Mouse (Mus musculus): ENCODE results near the gene Zbtb16. TPM values are rescaled to one million over a fixed set of nuclear protein-coding genes. Genes with fewer than 3 reads are reported as not detected.

The Zbtb16 gene
- polyA plus RNA-seq, 1 experiment from 2014 or later: 3.0 TPM

- no peaks in the 10 kb centered on the region for H3K36me3 ChIP-seq (replicated peaks; ENCODE audit: control insufficient read depth, insufficient read depth, low read depth, low read length)
- DNase-seq (ENCODE audit: low spot score) (no peak), ATAC-seq (replicated peaks; ENCODE audit: insufficient number of reproducible peaks, low FRiP score, low TSS enrichment, low read depth) (no peak)
- H3K4me3 ChIP-seq (ENCODE audit: low read depth, low read length): no peak overlapping the region
- 86% methylated on average over 10 of the region's 10 CpGs for WGBS
- H3K9ac ChIP-seq (replicated peaks; ENCODE audit: low read length): no peak overlapping the region
- H3K27ac ChIP-seq (replicated peaks; ENCODE audit: low read depth, low read length): no peak overlapping the region
- H3K4me1 ChIP-seq (ENCODE audit: control insufficient read depth, insufficient read depth, low read length): peaks cover 4% of the 10 kb centered on the region; the same call in 1 of the 2 replicates
- no peaks in the 10 kb centered on the region for H3K9me3 ChIP-seq (replicated peaks; ENCODE audit: control insufficient read depth, low read length)
- no peaks in the 10 kb centered on the region for H3K27me3 ChIP-seq (ENCODE audit: control insufficient read depth, insufficient read depth, low read length)
- H3K4me2 ChIP-seq (ENCODE audit: low read depth, low read length): no peak overlapping the region
Measured at GRCm38 (mm10) chr9:48669672-48670071, 166.3 kb downstream of the Zbtb16 start.

- H3K9ac ChIP-seq (replicated peaks; ENCODE audit: low read length): no peak overlapping the region
- no peaks in the 10 kb centered on the region for H3K27me3 ChIP-seq (ENCODE audit: control insufficient read depth, insufficient read depth, low read length)
- no peak overlapping the region for H3K4me3 ChIP-seq (ENCODE audit: low read depth, low read length)
- H3K27ac ChIP-seq (replicated peaks; ENCODE audit: low read depth, low read length): no peak overlapping the region
- DNase-seq (ENCODE audit: low spot score) (no peak), ATAC-seq (replicated peaks; ENCODE audit: insufficient number of reproducible peaks, low FRiP score, low TSS enrichment, low read depth) (no peak)
- H3K4me1 ChIP-seq (ENCODE audit: control insufficient read depth, insufficient read depth, low read length): no peaks in the 10 kb centered on the region; the same call in 1 of the 2 replicates
- H3K36me3 ChIP-seq (replicated peaks; ENCODE audit: control insufficient read depth, insufficient read depth, low read depth, low read length): no peaks in the 10 kb centered on the region
- 93% methylated on average over 3 of the region's 3 CpGs for WGBS
- H3K9me3 ChIP-seq (replicated peaks; ENCODE audit: control insufficient read depth, low read length): no peaks in the 10 kb centered on the region
- H3K4me2 ChIP-seq (ENCODE audit: low read depth, low read length): no peak overlapping the region
Measured at GRCm38 (mm10) chr9:48666702-48667101, 169.3 kb downstream of the Zbtb16 start.

DNA sequence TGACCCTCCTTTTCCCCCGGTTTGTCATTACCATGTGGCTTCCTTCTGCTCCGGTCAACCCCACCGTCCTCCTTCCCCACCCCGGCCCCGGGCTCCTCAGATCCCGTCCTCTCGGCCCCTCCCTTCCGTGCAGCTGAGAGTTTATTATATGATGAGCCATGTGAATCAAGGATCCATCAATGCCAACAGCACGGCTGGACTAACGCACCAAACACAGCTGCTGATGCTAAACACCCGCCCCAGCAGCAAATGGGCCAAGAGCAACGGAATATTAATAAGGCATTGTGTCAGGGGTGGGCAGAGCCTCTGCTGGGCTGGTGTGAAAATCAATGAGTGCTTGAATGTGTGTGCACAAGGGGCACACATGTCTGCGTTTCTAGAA is 173.0 kb downstream of the Zbtb16 start:
- Histone ChIP-seq H3K27me3 (ENCODE audit: control insufficient read depth, insufficient read depth, low read length) (no peaks in the 10 kb centered on the region), H3K4me1 (ENCODE audit: control insufficient read depth, insufficient read depth, low read length) (no peaks in the 10 kb centered on the region; the same call in 1 of the 2 replicates), H3K36me3 (replicated peaks; ENCODE audit: control insufficient read depth, insufficient read depth, low read depth, low read length) (no peaks in the 10 kb centered on the region), H3K27ac (replicated peaks; ENCODE audit: low read depth, low read length) (no peak overlapping the region), H3K9ac (replicated peaks; ENCODE audit: low read length) (no peak overlapping the region), H3K4me2 (ENCODE audit: low read depth, low read length) (no peak overlapping the region), H3K4me3 (ENCODE audit: low read depth, low read length) (no peak overlapping the region), H3K9me3 (replicated peaks; ENCODE audit: control insufficient read depth, low read length) (no peaks in the 10 kb centered on the region; the same call in 1 of the 2 replicates)
- DNase-seq (ENCODE audit: low spot score) (no peak), ATAC-seq (replicated peaks; ENCODE audit: insufficient number of reproducible peaks, low FRiP score, low TSS enrichment, low read depth) (0 out of 2 replicates have a peak, but pooled peaks have one; percentile 31)
- 50% methylated on average over 13 of the region's 13 CpGs for whole genome bisulfite sequencing

DNA sequence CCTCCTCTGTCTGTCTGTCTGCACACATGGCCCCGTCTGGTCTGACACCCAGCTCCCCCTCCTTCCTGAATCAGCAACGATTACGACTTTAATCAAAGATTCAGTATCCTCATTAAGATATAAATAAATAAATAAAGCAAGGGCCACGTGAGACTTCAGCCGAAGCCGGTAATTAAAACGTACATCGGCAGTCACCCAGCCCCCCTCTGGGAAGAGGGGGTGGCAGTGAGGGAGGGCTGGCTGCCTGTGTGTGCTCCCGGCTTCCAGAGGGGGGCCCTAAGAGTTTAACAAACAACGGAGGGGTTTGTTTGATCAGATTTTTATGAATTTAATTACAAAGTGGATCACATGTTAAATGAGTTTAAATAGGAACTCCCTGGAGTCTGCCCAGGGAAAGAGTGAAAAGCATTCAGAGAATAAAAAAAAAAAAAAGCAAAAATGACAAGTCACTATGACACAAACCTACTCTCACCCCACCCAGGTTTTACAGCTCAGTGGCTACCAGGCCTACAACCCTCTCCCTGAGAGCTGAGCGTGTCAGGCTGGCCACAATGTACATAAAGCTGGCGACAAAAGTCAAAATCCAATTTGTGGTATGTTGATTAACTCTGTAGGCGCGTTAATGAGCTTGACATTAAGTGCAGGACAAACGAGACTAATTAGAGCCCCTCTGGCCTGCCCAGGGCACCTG is 173.5 kb downstream of the Zbtb16 start:
- H3K27ac ChIP-seq (replicated peaks; ENCODE audit: low read depth, low read length): no peak overlapping the region
- H3K4me1 ChIP-seq (ENCODE audit: control insufficient read depth, insufficient read depth, low read length): no peaks in the 10 kb centered on the region; the same call in 1 of the 2 replicates
- no peak overlapping the region for H3K4me3 ChIP-seq (ENCODE audit: low read depth, low read length)
- ATAC-seq (replicated peaks; ENCODE audit: insufficient number of reproducible peaks, low FRiP score, low TSS enrichment, low read depth): no peak
- no peak overlapping the region for H3K9ac ChIP-seq (replicated peaks; ENCODE audit: low read length)
- H3K36me3 ChIP-seq (replicated peaks; ENCODE audit: control insufficient read depth, insufficient read depth, low read depth, low read length): no peaks in the 10 kb centered on the region
- no peaks in the 10 kb centered on the region; the same call in 1 of the 2 replicates for H3K9me3 ChIP-seq (replicated peaks; ENCODE audit: control insufficient read depth, low read length)
- 29% methylated on average over 15 of the region's 15 CpGs for WGBS
- no peaks in the 10 kb centered on the region for H3K27me3 ChIP-seq (ENCODE audit: control insufficient read depth, insufficient read depth, low read length)
- H3K4me2 ChIP-seq (ENCODE audit: low read depth, low read length): no peak overlapping the region
- no peak for DNase-seq (ENCODE audit: low spot score)

GRCm38 (mm10) chr9:48661225-48662023 is 174.6 kb downstream of the Zbtb16 start:
- H3K27me3 ChIP-seq (ENCODE audit: control insufficient read depth, insufficient read depth, low read length): no peaks in the 10 kb centered on the region
- no peaks in the 10 kb centered on the region; the same call in 1 of the 2 replicates for H3K9me3 ChIP-seq (replicated peaks; ENCODE audit: control insufficient read depth, low read length)
- 77% methylated on average over 9 of the region's 9 CpGs for WGBS
- ATAC-seq (replicated peaks; ENCODE audit: insufficient number of reproducible peaks, low FRiP score, low TSS enrichment, low read depth) (no peak), DNase-seq (ENCODE audit: low spot score) (no peak)
- no peaks in the 10 kb centered on the region; the same call in 1 of the 2 replicates for H3K4me1 ChIP-seq (ENCODE audit: control insufficient read depth, insufficient read depth, low read length)
- H3K9ac ChIP-seq (replicated peaks; ENCODE audit: low read length): no peak overlapping the region
- H3K4me2 ChIP-seq (ENCODE audit: low read depth, low read length): no peak overlapping the region
- no peak overlapping the region for H3K27ac ChIP-seq (replicated peaks; ENCODE audit: low read depth, low read length)
- H3K4me3 ChIP-seq (ENCODE audit: low read depth, low read length): no peak overlapping the region
- no peaks in the 10 kb centered on the region for H3K36me3 ChIP-seq (replicated peaks; ENCODE audit: control insufficient read depth, insufficient read depth, low read depth, low read length)

DNA sequence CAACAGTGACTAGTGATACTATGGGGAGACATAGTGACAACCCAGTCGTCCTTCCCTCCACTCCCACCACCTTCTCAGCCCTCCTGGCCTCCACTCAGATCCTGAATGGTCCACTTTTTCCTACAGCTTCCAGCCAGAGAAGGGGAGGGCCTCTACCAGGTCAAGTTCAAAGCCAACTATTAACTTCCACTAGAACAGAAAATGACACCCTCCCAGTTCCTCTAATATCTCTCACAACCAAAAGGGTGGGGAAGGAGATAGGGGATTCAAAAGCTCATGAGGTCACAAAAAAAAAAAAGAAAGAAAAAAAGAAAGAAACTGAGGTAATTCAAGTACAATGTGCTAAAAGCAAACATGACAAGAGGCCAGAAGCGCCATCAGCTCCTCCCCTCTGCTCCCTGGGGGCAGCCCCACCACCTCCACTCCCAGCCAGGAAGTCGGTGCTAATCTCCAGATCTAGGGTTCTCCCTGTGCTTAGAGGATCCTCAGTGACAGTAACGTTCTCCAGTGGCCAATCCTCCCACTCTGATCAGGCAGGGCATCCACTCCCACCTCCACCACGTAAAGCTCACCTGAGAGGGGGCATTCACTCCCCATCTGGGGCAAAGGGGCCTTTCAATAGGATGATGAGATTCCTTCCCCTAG is 180.4 kb downstream of the Zbtb16 start:
- Histone ChIP-seq H3K9me3 (replicated peaks; ENCODE audit: control insufficient read depth, low read length) (no peaks in the 10 kb centered on the region; the same call in 1 of the 2 replicates), H3K9ac (replicated peaks; ENCODE audit: low read length) (no peak overlapping the region), H3K27ac (replicated peaks; ENCODE audit: low read depth, low read length) (no peak overlapping the region), H3K4me1 (ENCODE audit: control insufficient read depth, insufficient read depth, low read length) (peaks cover 2% of the 10 kb centered on the region; the same call in 1 of the 2 replicates), H3K36me3 (replicated peaks; ENCODE audit: control insufficient read depth, insufficient read depth, low read depth, low read length) (no peaks in the 10 kb centered on the region), H3K27me3 (ENCODE audit: control insufficient read depth, insufficient read depth, low read length) (no peaks in the 10 kb centered on the region; the same call in 1 of the 2 replicates), H3K4me2 (ENCODE audit: low read depth, low read length) (no peak overlapping the region), H3K4me3 (ENCODE audit: low read depth, low read length) (no peak overlapping the region)
- WGBS: 23% methylated on average over 5 of the region's 5 CpGs
- ATAC-seq (replicated peaks; ENCODE audit: insufficient number of reproducible peaks, low FRiP score, low TSS enrichment, low read depth): no peak
- no peak for DNase-seq (ENCODE audit: low spot score)

GRCm38 (mm10) chr9:48654730-48655129 is 181.3 kb downstream of the Zbtb16 start:
- no peaks in the 10 kb centered on the region; the same call in 1 of the 2 replicates for H3K9me3 ChIP-seq (replicated peaks; ENCODE audit: control insufficient read depth, low read length)
- no peak overlapping the region for H3K4me3 ChIP-seq (ENCODE audit: low read depth, low read length)
- H3K27me3 ChIP-seq (ENCODE audit: control insufficient read depth, insufficient read depth, low read length): no peaks in the 10 kb centered on the region; the same call in 1 of the 2 replicates
- ATAC-seq (replicated peaks; ENCODE audit: insufficient number of reproducible peaks, low FRiP score, low TSS enrichment, low read depth): no peak
- no peak overlapping the region for H3K4me2 ChIP-seq (ENCODE audit: low read depth, low read length)
- 14% methylated on average over 8 of the region's 8 CpGs for WGBS
- H3K27ac ChIP-seq (replicated peaks; ENCODE audit: low read depth, low read length): no peak overlapping the region
- DNase-seq (ENCODE audit: low spot score): no peak
- no peak overlapping the region for H3K9ac ChIP-seq (replicated peaks; ENCODE audit: low read length)
- no peaks in the 10 kb centered on the region for H3K36me3 ChIP-seq (replicated peaks; ENCODE audit: control insufficient read depth, insufficient read depth, low read depth, low read length)
- peaks cover 2% of the 10 kb centered on the region; the same call in 1 of the 2 replicates for H3K4me1 ChIP-seq (ENCODE audit: control insufficient read depth, insufficient read depth, low read length)

All from embryonic facial prominence, embryonic 11.5 days (tissue).